Mouse (Mus musculus): ENCODE data around the gene Pzp. TPM values are rescaled to one million over a fixed set of nuclear protein-coding genes. Genes with fewer than 3 reads are reported as not detected.

Pzp gene
- total and polyA plus RNA-seq, 2 experiments from 2014 or later, result not detected

DNA sequence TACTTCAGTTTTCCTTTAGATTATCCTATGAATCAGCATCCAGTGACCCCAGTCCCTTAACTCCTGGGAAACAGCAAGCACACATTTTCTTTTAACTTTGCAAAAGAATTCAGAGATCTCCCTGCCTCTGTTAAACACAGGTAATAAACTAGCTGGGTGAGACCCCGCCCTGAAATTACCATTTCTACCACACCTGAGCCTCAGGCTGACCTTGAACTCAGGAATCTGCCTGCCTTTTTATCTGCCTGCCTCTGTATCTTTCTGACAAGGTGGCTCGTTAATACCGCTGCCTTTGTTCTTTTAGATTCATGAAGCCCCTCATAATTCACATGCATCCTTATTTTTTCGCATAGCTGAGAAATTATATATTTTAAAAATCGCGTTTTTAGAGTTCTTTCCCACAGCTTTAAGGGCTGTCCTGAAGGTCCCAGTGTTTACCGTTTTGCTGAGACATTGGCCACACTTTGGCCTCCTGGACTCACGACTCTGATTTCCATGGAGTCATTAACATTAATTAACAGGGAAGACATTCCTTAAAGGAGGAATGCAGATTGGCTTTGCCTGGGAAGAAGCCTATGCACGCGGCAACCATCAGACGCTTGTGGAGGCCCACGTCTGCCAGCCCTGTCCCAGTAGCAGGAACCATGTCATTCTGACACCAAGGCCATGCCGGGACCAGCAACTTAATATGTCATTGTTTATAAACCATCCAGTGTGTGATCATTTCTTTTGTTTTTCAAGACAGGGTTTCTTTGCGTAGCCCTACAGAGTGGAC, 65.6 kb downstream of the Pzp start:
- no peak overlapping the region for H3K4me2 ChIP-seq (ENCODE audit: low read depth, low read length, poor library complexity, severe bottlenecking)
- H3K9me3 ChIP-seq (ENCODE audit: low read length), result no peaks in the 10 kb centered on the region
- H3K4me1 ChIP-seq (ENCODE audit: insufficient read depth, low read length), result no peaks in the 10 kb centered on the region
- no peak for TF ChIP-seq CTCF (IDR thresholded peaks at IDR 0.05)
- no peaks in the 10 kb centered on the region for H3K27me3 ChIP-seq (ENCODE audit: insufficient read depth, low read length)
- no peak for ATAC-seq (ENCODE audit: low FRiP score)
- 80% methylated on average over 14 of the region's 14 CpGs for WGBS
- no peak overlapping the region for H3K27ac ChIP-seq (ENCODE audit: low read depth, low read length)
- H3K36me3 ChIP-seq (ENCODE audit: insufficient read depth, low read length), result no peaks in the 10 kb centered on the region
- H3K9ac ChIP-seq (replicated peaks; ENCODE audit: low read length, poor library complexity, severe bottlenecking), result no peak overlapping the region
- no peak overlapping the region for H3K4me3 ChIP-seq (ENCODE audit: low read depth, low read length)
- DNase-seq (ENCODE audit: low spot score), result no peak

DNA sequence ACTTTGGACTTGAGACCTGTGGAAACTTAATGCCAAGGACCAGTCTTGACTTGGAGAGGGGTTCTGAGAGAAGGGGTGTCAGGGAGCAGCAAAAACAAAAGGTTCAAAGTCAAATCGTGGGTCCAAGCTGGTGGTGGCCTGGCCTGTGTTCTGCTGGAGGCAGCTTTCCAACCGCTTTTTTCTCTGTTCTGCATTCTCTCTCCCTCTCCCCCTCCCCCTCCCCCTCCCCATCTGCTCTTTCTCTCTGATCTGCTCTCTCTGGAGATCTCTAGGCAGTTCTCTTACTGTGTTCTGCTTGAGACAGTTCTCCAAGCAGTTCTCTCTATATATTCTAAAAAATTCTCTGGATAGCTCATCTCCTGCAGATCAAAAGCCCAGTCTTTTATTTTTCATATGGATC, 66.2 kb downstream of the Pzp start:
- Histone ChIP-seq H3K27me3 (ENCODE audit: insufficient read depth, low read length) (no peaks in the 10 kb centered on the region), H3K4me1 (ENCODE audit: insufficient read depth, low read length) (no peaks in the 10 kb centered on the region), H3K9me3 (ENCODE audit: low read length) (no peaks in the 10 kb centered on the region), H3K4me2 (ENCODE audit: low read depth, low read length, poor library complexity, severe bottlenecking) (no peak overlapping the region), H3K36me3 (ENCODE audit: insufficient read depth, low read length) (no peaks in the 10 kb centered on the region), H3K9ac (replicated peaks; ENCODE audit: low read length, poor library complexity, severe bottlenecking) (no peak overlapping the region), H3K27ac (ENCODE audit: low read depth, low read length) (no peak overlapping the region), H3K4me3 (ENCODE audit: low read depth, low read length) (no peak overlapping the region)
- ATAC-seq (ENCODE audit: low FRiP score) (no peak), DNase-seq (ENCODE audit: low spot score) (no peak)
- TF ChIP-seq CTCF (IDR thresholded peaks at IDR 0.05), result no peak
- WGBS, result 35% methylated on average over 2 of the region's 2 CpGs

DNA sequence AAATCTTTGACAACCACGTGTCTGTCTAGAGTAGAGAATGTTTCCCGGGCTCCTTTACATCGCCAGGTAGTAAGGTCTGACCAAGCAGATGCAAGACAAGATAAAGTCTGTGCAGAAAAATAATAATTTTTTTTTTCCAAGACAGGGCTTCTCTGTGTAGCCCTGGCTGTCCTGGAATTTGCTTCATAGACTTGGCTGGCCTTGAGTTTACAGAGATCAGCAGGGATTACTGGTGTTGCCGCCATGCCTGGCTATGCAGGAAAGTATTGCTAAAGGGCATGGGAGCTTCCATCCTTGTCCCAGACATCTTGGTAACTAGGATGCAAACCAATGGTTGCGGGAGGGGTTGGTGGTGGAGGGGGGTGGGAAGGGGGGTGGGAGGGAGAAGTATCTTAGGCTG, 69.3 kb downstream of the Pzp start:
- no peak overlapping the region for H3K9ac ChIP-seq (replicated peaks; ENCODE audit: low read length, poor library complexity, severe bottlenecking)
- no peak overlapping the region for H3K4me3 ChIP-seq (ENCODE audit: low read depth, low read length)
- H3K27ac ChIP-seq (ENCODE audit: low read depth, low read length), result no peak overlapping the region
- no peak overlapping the region for H3K4me2 ChIP-seq (ENCODE audit: low read depth, low read length, poor library complexity, severe bottlenecking)
- no peak for TF ChIP-seq CTCF (IDR thresholded peaks at IDR 0.05)
- H3K4me1 ChIP-seq (ENCODE audit: insufficient read depth, low read length), result no peaks in the 10 kb centered on the region
- no peaks in the 10 kb centered on the region for H3K27me3 ChIP-seq (ENCODE audit: insufficient read depth, low read length)
- no peak for ATAC-seq (ENCODE audit: low FRiP score)
- no peaks in the 10 kb centered on the region for H3K9me3 ChIP-seq (ENCODE audit: low read length)
- 77% methylated on average over 5 of the region's 5 CpGs for WGBS
- no peaks in the 10 kb centered on the region for H3K36me3 ChIP-seq (ENCODE audit: insufficient read depth, low read length)
- no peak for DNase-seq (ENCODE audit: low spot score)

DNA sequence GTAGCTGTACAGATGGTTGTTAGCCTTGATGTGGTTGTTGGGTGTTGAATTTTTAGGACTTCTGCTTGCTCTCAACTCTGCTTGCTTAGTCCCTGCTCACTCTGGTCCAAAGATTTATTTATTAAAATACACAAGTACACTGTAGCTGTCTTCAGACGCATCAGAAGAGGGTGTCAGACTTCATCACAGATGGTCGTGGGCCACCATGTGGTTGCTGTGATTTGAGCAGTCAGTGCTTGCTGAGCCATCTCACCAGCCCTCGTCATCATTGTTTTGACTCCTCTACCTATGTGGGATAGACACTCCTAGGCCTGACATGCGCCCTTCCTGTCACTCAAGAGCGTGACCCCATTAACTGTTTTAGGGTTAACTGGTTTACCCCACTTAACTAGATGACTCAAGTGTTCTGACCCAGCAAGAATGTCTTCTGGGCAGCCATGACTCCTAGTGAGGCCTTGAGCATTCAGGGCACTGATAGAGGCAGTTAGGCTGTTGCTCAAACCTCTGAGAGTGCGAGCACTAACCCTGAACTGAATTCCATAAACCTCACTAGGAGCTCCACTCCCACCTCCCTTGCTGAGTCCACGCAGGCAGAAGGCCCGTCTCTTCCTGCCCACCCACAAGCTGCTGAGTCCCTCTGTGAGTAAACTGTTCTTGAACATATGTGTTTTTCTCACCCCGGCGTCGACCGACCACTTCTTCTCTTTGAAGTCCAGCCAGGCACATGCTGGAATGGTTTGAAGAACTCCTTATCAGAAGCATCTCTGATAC, 70.5 kb downstream of the Pzp start:
- DNase-seq (ENCODE audit: low spot score) (no peak), ATAC-seq (ENCODE audit: low FRiP score) (no peak)
- no peak for TF ChIP-seq CTCF (IDR thresholded peaks at IDR 0.05)
- no peak overlapping the region for H3K27ac ChIP-seq (ENCODE audit: low read depth, low read length)
- 85% methylated on average over 12 of the region's 12 CpGs for WGBS
- H3K4me2 ChIP-seq (ENCODE audit: low read depth, low read length, poor library complexity, severe bottlenecking), result no peak overlapping the region
- no peak overlapping the region for H3K9ac ChIP-seq (replicated peaks; ENCODE audit: low read length, poor library complexity, severe bottlenecking)
- no peaks in the 10 kb centered on the region for H3K4me1 ChIP-seq (ENCODE audit: insufficient read depth, low read length)
- no peaks in the 10 kb centered on the region for H3K27me3 ChIP-seq (ENCODE audit: insufficient read depth, low read length)
- H3K4me3 ChIP-seq (ENCODE audit: low read depth, low read length), result no peak overlapping the region
- H3K9me3 ChIP-seq (ENCODE audit: low read length), result no peaks in the 10 kb centered on the region
- H3K36me3 ChIP-seq (ENCODE audit: insufficient read depth, low read length), result no peaks in the 10 kb centered on the region

DNA sequence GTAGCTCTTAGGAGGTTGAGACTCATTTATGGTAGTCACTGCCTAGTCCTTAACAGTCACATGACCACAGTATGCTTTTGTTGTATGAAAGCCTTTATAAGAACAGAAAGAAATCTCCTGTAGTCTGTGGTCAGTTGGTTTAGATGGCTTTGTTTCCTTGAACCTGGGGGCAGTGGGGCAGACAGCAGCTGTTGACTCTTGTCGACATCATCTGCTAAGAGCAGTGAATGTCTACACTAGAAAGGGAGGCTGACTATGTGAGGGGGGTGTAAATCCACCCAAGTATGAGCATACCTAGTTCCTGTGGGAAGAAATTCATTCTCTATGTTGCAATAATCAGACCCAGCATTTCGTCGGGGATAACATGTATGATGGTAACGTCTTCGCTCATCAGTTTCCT, 79.5 kb downstream of the Pzp start:
- no peak overlapping the region for H3K4me3 ChIP-seq (ENCODE audit: low read depth, low read length)
- 95% methylated on average over 5 of the region's 5 CpGs for WGBS
- no peak overlapping the region for H3K4me2 ChIP-seq (ENCODE audit: low read depth, low read length, poor library complexity, severe bottlenecking)
- H3K9me3 ChIP-seq (ENCODE audit: low read length), result no peaks in the 10 kb centered on the region
- no peaks in the 10 kb centered on the region for H3K4me1 ChIP-seq (ENCODE audit: insufficient read depth, low read length)
- TF ChIP-seq CTCF (IDR thresholded peaks at IDR 0.05), result no peak
- no peak overlapping the region for H3K9ac ChIP-seq (replicated peaks; ENCODE audit: low read length, poor library complexity, severe bottlenecking)
- H3K27ac ChIP-seq (ENCODE audit: low read depth, low read length), result no peak overlapping the region
- no peaks in the 10 kb centered on the region for H3K36me3 ChIP-seq (ENCODE audit: insufficient read depth, low read length)
- no peaks in the 10 kb centered on the region for H3K27me3 ChIP-seq (ENCODE audit: insufficient read depth, low read length)
- DNase-seq (ENCODE audit: low spot score) (no peak), ATAC-seq (ENCODE audit: low FRiP score) (no peak)

Data from midbrain, postnatal 0 days (tissue).